Mouse (Mus musculus): ENCODE data around the gene Nxf7. TPM values are rescaled to one million over a fixed set of nuclear protein-coding genes. Genes with fewer than 3 reads are reported as not detected.
"Not testable (repeated sequence)": the region's sequence is repeated elsewhere in the genome, so short reads cannot be mapped to it uniquely, and the experiment has no call there.

The Nxf7 gene
- polyA plus RNA-seq, 1 experiment from 2014 or later, result not detected

DNA sequence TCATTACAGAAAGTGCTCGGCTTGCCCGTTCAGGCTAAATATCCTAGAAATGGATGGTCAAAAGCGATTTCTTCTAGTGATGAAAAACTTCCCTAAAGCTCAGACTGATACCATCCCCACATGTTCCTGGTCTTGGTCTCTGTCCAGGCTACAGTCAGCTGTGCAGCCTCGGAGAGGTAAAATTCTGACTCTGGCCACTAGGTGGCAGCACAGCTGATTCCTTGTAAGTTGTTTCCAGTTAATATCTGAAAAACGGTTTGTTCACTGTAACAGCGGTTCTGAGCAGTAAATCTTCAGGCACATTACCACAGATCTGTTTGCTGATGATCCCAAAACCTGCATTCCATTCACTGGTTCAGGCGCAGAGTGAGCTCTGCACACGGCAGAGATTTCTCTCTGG is 38.9 kb downstream of the Nxf7 start:
- H3K27ac ChIP-seq; H3K4me3 ChIP-seq; H3K9ac ChIP-seq; H3K4me2 ChIP-seq (replicated peaks); H3K27me3 ChIP-seq; H3K9me3 ChIP-seq; ATAC-seq (ENCODE audit: insufficient number of reproducible peaks, insufficient read depth, low FRiP score, low TSS enrichment); H3K36me3 ChIP-seq; H3K4me1 ChIP-seq: not testable (repeated sequence)
- 33% methylated on average over 8 of the region's 8 CpGs for WGBS

Other genes starting within 250 kb of the Nxf7 start
- not detected in 2 replicates for gene Gm5128, start 225.5 kb downstream of the Nxf7 start, polyA plus RNA-seq (2016; fragmentation: Nextera tagmentation; extraction: Ambion mirVana)
- not detected in 2 replicates for gene Gm7903, start 164.9 kb downstream of the Nxf7 start, polyA plus RNA-seq (2016; fragmentation: Nextera tagmentation; extraction: Ambion mirVana)
- gene AV320801, start 104.2 kb downstream of the Nxf7 start, polyA plus RNA-seq (2016; fragmentation: Nextera tagmentation; extraction: Ambion mirVana), result not detected in 2 replicates
- not detected in 2 replicates for gene Prame, start 28.9 kb upstream of the Nxf7 start, polyA plus RNA-seq (2016; fragmentation: Nextera tagmentation; extraction: Ambion mirVana)
- not detected in 2 replicates for gene Tcp11x2, start 95.0 kb upstream of the Nxf7 start, polyA plus RNA-seq (2016; fragmentation: Nextera tagmentation; extraction: Ambion mirVana)
- not detected in 2 replicates for gene Tmsb15a, start 126.5 kb upstream of the Nxf7 start, polyA plus RNA-seq (2016; fragmentation: Nextera tagmentation; extraction: Ambion mirVana)
- 14.0 and 14.1 TPM in 2 replicates for gene Armcx5, start 144.0 kb upstream of the Nxf7 start, polyA plus RNA-seq (2016; fragmentation: Nextera tagmentation; extraction: Ambion mirVana)
- 69.9 and 71.6 TPM in 2 replicates for gene Gprasp1, start 144.0 kb upstream of the Nxf7 start, polyA plus RNA-seq (2016; fragmentation: Nextera tagmentation; extraction: Ambion mirVana)
- gene Bhlhb9, start 198.8 kb upstream of the Nxf7 start, polyA plus RNA-seq (2016; fragmentation: Nextera tagmentation; extraction: Ambion mirVana), result 74.7 and 74.9 TPM in 2 replicates
- 53.5 and 59.0 TPM in 2 replicates for gene Gprasp2, start 240.3 kb upstream of the Nxf7 start, polyA plus RNA-seq (2016; fragmentation: Nextera tagmentation; extraction: Ambion mirVana)

Measured in embryonic facial prominence, embryonic 12.5 days (tissue).